Mouse (Mus musculus) common myeloid progenitor, adult 5-6 weeks (primary cell): Measurements from ENCODE around the gene Rdh7. TPM values are rescaled to one million over a fixed set of nuclear protein-coding genes. Genes with fewer than 3 reads are reported as not detected.
"Not testable (repeated sequence)": the region's sequence is repeated elsewhere in the genome, so short reads cannot be mapped to it uniquely, and the experiment has no call there.

Experiments
- ATAC-seq: replicated peaks from 2 replicates; pipeline ENCODE4 v1.8.0; 2016; ENCODE audit warnings: low read depth, mild to moderate bottlenecking, moderate TSS enrichment, inconsistent platforms; ENCODE audit not compliant: poor library complexity, severe bottlenecking
- total RNA-seq: library from RNA; stranded (forward); fragments of 200-1000, 187-1606 nt; gene quantifications from 2 replicates; pipeline ENCODE4 v1.2.3, GENCODE M21; 2017

The Rdh7 gene
- not detected in 2 replicates for total RNA-seq

DNA sequence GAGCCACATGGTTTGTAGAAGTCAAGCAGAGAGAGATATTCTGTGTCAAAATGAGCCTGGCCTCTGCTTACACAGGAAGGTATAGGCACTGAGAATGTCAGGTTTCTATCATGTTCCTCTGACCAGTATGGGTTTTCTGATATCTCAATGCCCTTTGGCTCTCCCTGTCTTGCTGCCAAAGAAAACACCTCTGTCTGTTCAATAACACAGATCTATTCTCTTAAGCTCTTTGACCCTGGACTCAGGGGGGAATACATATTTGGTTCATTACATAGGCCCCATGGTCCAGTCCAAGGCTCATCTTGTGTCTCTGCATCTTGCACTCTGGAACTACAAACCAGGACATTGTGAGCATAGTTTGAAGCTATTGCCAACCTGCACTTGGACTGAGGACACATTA, at the start of gene Rdh7:
TSS of gene Rdh7 (minus strand) at position 213 of the 400 bp plus-strand sequence.
- no peak for ATAC-seq

DNA sequence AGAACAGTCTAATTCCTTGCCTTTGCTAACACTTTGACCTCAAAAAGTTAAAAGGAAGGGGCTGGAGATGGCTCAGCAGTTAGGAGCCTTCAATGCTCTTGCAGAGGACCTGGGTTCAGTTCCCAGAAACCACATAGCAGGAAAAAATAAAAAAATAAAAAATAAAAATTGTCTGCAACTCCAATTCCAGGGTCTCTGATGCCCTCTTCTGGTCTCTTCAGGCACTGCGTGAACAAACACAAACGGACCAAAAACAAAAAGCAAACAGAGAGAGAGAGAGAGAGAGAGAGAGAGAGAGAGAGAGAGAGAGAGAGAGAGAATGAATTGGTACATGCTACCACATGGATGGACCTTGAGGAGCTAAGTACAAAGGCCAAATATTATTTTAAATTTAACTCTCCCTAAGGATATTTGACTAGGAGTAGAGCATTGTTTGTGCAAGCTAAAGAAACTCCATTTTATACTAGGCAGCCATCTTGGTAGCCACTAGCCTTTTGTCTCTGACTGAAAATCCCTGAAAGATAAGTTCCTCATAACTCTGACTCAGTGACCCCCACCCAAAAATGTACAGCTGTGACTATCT, 48.9 kb upstream of the Rdh7 start:
- peak; percentile 64 for ATAC-seq

DNA sequence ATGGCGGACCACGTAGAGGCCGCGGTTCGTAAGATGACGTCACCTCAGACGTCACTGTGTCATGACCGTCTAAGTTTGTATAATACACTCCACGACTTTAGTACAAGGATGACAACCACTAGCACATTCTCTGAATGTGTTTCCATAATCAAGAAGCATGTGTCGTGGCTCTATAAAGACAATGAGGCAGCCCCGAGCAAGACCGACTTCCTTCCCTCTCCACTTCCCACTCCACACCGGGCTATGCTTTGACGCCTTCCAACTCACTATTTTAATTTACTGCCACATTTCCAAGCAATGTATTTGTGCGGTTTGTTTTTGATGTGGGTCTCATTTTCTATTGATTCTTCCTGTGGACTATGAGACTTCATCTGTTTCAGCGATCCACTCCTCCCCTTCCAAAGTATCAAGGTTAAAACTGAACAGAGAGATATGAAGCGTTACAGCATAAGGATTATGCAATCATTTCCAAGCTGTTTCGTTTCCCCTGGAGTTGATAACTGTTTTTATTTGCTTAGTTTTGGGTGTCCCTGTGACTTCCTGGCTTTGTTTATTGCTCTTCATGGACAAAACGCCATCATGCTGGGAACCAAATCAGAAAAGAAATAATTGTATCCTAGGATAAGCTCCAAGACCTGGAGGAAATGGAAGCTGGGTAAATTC, 48.3 kb upstream of the Rdh7 start:
- ATAC-seq = peak; percentile 80

DNA sequence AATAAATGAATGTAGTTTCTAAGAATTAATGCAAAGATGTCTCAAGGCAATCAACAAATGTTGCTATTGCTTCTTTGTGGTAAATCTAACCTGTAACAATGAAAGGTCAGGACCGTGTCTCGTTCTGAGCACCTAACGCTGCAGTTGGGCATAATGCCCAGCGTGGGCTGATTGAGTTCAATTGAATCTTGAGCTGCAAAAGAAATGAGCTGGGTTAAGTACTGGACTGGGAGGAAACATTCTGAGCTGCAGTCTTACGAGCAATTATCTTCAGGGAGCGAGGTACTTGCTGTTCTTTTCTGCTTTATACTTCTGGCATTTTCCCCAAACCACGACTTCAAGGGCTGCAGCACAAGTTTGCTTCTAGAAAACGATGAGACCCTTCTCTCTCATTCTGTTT, 47.7 kb upstream of the Rdh7 start:
- no peak for ATAC-seq

DNA sequence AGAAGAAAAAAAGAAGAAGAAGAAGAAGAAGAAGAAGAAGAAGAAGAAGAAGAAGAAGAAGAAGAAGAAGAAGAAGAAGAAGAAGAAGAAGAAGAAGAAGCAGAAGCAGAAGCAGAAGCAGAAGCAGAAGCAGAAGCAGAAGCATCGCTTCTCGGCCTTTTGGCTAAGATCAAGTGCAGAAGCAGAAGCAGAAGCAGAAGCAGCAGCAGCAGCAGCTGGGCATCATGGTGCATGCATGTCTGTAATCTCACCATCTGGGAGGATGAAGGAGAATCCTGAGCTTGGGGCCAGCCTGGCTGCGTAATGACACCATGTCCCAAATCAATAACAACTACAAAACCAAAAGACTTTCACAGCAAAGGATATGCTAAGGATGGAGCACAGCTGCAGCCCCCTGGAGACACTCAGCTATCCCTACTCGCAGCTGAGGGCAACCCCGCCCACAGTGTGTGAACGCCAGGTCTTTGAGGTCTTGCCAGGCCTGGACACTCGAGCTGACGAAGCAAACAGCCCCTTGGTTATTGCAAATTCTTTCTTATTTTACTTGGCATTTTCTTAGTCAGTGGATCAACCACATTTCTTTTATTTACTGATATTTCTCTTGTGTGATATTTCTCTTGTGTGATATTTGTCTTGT, 43.8 kb upstream of the Rdh7 start:
- no peak for ATAC-seq

DNA sequence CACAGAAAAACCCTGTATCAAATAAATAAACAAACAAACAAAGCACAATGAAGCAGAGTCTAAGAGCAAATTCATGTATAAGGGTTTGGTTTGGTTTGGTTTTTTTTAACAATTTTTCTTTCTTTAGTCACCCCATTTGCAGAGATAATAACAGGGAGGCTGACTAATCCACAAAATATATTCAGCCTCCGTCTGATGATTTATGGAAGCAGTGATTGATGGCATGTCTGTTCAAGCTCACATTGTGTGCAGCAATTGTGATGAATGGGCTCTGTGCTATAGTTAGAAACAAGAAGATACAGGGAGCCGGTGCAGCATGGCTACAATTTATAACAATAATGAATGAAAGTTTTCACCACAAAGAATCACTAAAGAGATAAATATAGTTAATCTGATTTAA, 39.1 kb upstream of the Rdh7 start:
- ATAC-seq = no peak

DNA sequence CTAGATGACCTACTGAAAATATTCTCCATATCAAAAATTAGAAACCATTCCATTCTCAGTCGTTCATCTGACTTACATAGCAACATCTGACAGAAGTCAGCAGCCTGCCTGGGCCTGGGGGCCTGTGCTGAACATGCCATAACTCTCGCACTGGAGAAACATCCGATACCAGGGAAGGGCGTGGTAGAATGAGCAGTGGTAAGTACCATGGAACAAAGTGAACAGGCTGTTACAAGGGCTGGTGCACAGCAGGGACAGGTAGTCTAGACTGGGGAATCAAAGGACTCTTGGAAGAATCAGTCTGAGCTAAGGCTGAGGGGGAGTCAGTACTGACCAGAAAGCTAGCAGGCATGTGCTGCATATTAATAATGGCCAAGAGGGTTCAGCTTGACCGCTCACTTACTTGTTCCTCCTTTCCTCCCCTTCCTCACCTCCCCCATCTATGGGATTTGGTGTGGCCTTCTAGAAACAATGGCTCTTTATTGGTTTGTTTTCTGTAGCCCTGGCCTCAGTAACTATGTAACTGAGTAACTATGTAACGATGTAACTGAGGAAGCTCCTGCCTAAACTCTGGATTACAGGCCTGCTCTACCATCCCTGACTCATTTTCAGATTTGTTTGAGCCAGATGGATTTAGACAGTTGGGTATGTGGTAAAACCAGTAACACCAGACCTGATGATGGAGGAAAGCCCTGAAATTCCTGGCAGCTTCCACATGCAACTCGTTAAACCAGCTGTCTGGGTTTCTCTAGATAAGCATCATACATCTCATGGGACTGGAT, 36.2 kb upstream of the Rdh7 start:
- ATAC-seq = no peak

DNA sequence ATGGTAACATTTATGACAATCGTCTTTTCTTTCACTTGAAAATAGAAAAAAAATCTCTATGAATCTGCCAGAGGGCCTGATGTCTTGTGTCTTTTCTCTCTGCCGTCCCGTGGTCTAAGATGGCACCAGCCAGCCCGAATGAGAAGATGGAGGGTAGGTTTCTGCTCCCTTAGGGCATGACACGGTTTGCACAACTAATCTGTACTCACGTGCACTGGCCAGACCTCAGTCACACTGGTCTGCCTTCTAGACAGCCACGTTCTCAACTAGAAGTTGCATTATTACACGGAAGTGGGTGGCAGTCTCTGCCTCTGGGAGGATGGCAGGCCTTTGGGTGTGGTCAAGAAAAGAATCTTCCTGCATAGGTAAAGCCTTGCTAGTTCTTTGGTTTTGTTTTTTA, 34.4 kb upstream of the Rdh7 start:
- ATAC-seq = no peak

DNA sequence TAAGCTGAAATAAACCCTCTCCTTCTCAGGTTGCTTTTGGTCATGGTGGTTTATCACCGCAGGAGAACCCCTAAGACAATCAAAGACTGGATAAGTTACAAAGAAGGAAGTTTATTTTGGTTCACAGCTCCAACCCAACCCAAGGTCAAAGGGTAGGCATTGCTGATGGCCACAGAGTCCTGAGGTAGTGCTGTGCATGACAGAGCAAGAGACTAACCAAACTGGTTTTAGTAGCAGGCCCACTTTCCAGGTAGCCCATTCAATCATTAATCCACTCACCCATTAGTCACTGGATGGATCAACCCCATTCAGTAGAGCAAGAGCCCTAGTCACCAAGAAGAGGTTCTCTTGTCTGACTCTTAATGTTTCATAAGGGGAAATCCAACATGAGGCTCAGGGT, 33.6 kb upstream of the Rdh7 start:
- no peak for ATAC-seq

DNA sequence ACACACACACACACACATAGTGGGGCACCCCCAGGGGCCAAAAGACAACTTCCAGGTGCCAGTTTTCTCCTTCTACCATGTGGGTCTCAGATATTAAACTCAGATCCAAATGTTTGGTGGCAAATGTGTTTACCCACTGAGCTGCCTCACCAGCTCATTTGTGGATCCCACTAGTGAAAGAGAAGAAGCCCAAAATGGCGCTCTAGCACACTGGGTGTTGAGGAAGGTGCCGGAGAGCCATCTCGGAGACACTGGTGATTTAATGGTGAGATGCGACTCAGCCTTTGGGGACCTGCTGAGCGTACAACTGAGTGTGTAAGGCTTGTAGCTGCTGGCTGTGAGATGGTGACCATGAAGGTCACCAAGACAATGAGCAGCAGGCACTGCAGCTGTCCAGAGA, 29.0 kb upstream of the Rdh7 start:
- no peak for ATAC-seq

DNA sequence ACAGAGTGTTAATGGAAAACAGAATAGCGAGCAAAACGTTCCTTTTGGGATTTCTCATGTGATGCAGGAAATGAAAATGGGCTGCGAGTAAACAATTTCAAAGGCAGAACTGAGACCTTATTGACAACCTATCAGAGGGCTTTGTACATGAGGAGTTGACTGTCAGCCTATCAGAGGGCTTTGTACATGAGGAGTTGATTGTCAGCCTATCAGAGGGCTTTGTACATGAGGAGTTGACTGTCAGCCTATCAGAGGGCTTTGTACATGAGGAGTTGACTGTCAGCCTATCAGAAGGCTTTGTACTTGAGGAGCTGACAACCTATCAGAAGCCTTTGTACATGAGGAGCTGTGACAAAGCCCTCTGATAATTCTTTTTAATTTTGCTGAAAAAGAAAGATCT, 28.6 kb upstream of the Rdh7 start:
- ATAC-seq = not testable (repeated sequence)

DNA sequence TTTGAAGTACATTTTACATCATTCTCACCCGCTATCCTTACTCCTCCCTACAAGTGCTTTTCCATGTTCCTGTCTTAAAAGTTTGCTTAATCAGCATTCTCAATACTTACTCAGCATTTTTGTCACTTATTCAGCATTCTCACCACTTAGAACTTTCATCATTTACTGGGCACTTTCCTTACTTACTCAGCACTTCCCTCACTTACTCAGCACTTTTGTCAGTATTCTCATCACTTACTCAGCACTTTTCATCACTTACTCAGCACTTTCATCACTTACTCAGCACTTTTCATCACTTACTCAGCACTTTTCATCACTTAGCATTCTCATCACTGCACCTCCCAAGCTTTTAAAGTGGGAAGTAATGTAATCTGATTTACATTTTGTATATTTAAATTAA, 27.0 kb upstream of the Rdh7 start:
- ATAC-seq = no peak

DNA sequence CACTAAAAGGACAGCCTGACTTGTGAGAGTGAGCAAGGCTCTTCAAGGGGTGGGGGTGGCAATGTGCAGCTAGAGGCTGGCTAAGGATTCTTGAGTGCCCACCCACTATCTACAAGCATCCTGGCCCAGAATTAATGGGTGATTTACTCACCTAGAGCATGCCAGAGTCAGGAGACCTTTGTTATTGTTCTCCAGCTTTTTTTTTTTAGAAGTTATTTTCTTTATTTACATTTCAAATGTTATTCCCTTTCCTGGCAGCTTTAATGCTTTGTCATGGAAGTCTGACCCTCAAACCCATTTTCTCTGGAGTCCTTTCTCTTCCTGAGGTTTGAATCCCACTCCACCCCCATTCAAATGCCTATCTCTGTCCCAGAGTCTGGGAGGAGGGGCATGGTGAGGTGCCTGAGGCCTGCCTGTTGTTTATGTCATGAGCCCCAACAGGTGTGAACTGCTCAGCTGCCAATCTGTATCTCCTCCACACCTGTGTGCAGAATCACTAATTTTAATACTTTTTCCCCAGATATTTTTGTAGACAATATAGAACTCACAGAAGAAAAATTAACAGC, 18.9 kb upstream of the Rdh7 start:
- ATAC-seq = no peak

DNA sequence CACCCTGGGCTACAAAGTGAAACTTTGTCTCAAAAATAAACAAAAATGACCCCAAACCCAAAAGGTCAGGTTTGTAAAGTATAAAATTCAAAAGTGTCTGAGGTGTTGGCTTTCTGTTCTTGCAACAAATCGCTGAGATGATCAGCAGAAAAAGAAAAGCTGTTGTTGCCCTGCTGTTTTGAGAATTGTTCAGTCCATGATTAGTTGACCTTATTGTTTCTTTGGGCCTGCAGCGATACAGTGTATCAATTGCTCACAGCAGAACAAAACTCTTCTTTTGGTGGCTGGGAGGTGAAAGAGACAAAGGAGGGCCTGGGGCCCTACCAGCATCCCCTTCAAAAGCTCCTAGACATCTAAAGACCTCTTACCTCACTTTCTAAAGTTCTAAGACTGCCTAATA, 17.5 kb upstream of the Rdh7 start:
- no peak for ATAC-seq

DNA sequence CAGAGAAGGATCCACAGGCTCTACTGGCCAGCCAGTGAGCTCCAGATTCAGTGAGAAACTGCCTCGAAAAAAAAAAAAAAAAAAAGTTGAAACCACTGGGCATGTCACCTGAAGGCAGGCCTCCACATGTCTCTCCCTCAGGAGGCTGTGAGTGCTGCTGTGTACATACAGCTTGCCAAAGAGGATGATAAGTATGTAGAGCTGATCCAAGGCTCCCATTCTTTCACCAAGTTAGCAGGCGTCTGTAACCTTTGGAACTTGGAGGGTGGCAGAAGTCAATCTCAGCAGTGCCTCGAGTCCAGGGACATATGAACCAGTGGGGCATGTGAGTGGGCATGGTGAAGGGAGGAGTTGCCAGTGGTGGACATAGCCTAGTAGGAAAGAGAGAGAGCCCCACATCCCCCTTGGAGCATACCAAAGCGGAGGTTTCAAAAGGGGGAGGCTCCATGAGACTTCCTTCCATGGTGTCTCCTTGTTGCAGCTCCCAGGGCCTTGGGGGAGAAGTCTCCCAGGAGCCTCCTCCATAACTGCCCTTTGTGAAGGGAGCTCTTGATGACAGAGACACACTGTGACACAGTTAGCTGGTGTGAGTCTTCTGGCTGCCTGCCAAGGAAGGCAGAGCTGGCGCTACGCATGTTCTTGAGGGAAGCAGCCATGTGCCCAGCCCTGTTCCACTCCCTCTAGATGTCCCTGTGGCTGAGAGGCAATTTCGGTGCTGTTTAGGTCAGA, 16.3 kb upstream of the Rdh7 start:
- ATAC-seq = no peak

DNA sequence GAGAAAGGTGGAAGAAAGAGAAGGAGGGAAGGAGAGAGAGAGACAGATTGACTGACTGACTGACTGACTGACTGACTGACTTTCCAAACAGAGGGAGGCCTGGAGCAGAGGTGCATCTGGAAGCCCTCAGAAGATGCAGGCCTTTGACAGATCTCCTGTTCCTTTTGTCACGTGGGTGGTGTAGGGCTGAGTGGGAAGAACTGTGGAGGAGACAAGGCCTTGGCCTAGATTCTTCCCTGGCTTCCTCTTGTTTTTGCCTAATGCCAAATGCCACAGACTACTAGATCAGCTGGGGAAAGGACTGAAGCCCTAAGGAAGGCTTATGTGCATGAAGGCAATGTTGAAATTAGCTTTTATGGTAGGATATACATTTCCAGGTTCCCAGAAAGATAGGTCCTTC, 14.5 kb upstream of the Rdh7 start:
- no peak for ATAC-seq

DNA sequence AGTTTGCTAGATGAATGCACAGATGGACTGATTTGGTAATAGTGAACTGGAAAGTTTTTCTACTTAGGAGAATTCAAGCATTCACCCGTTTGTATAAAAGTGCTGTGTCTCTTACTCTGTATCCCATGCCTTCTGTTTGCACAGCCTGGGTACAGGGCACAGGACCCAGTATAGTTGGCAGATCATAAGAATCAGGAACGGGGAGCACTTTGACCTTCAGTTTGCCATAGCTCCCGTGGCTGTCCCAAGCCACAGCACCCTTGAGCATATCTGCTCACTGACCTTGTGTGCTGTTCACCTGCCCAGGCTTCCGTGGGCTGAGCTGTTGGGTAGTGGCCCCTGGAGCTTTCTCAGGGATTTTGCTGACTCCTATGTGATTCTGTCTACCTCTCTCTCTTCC, 13.1 kb upstream of the Rdh7 start:
- no peak for ATAC-seq

DNA sequence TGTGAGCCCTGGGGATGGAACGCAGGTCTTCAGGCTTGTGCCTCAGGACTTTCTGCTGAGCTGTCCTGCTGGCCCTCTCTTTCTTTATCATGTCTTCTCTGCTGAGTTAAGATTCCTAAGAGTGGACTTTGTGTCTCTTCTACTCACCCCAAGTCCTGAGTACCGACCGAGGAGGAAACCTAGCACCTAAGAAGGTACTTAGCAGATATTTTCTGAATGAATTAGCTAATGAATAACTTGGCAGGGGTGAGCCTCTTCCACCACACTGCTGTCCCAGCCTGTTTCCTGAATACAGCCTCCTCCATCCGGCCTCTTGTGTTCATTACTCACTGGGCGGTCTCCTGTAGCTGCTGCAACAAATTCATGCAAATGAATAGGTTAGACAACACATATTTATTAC, 11.2 kb upstream of the Rdh7 start:
- no peak for ATAC-seq

DNA sequence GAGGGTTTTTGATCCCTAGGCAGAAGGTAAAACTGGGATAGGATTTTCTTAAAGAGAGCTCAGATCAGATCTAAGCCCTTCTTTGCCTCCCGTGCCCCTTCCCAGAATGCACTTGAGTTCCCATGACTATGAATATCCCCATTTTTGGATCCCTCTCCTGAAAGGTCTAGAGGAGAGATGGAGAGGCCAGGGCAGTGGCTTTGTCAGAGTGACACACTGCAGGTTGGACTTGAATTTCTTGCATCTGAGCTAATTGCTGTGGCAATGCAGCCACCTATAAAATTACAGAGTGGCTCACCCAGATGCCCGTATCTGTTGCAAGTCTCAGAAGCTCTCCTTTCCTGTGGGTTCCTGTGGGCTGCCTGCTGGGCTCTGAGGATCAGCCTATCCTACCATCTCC, 9.6 kb upstream of the Rdh7 start, which contains the start of gene Sdr9c7:
TSS of gene Sdr9c7 (plus strand) at position 301 of the 400 bp plus-strand sequence.
- ATAC-seq = no peak

DNA sequence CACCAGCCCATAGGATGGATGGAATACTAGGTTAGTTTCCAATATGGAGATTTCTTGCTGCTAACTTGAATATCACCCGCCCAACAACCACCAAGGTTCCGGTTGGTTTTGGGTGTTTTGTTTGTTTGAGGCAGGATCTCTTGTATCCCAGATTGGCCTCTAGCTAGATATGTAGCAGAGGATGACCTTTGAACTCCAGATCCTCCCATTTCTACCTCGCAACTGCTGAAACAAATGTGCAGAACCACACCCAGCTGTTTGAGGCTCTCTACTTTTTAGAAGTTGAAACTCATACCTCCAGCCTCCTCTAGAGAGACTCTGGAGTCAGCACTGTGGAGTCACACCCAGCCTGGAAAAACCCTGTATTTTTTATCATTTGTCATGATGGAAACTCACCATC, 8.9 kb upstream of the Rdh7 start:
- no peak for ATAC-seq
